Mouse (Mus musculus) Patski (cell line): ENCODE measurements around the gene Arl15. TPM values are rescaled to one million over a fixed set of nuclear protein-coding genes. Genes with fewer than 3 reads are reported as not detected.

Experiments
- ATAC-seq: fragments of 100-300 bp; one replicate; pipeline ENCODE4 v1.8.0; 2021
- CTCF ChIA-PET: fragments of 350-600 bp; sonication (Branson Sonifier 250); formaldehyde crosslinking; loops from one replicate; lab custom pipeline; 2022; ENCODE audit warnings: inconsistent platforms; lab: Charles Lee
- POLR2A ChIA-PET: fragments of 350-600 bp; sonication (Branson Sonifier 250); formaldehyde crosslinking; loops from one replicate; lab custom pipeline; 2022; ENCODE audit warnings: antibody characterized with exemption, inconsistent platforms; lab: Charles Lee
- DNase-seq: peaks from one replicate; pipeline ENCODE4 v3.0.0-alpha.2; 2011; ENCODE audit warnings: low read depth, low spot score
- H3K27me3 ChIP-seq: fragments of 371-371 bp; one replicate; pipeline ENCODE4 v1.5.1; 2021
- CTCF ChIP-seq: fragments of 100-300 bp; IDR thresholded peaks from one replicate; pipeline ENCODE4 v1.5.1; 2021
- in situ Hi-C: fragments of 300-500 bp; cut with MboI; formaldehyde crosslinking; loops from 3 replicates; pipeline ENCODE4 v1.11.1; 2018; ENCODE audit warnings: low pct_unique_long_range_greater_than_20kb, mixed read lengths
- polyA plus RNA-seq: library from polyadenylated mRNA; unstranded; gene quantifications from one replicate; pipeline ENCODE4 v1.2.3, GENCODE M21; 2021

Arl15 gene
- polyA plus RNA-seq, 1 experiment from 2014 or later: 35.2 TPM

DNA sequence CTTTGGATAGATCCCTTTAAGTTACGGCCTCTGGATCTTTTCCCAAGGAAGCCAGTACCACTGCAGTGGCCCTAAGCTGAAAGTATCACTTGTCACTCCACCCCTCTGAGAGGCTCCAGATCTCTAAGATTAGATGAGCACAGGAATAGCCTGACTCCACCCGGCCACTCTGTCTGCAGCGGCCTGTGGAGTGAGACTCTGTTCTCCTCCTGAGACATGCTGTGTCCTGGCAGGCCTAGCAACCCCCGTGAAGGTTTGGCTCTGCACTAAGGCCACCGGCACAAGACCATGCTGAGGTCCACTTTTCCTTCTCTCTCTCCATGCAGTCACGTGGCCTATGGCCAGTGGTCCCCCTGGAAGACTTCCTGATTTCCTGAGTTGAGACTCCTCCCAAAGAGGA is 200.3 kb downstream of the Arl15 start:
- no peaks in the 10 kb centered on the region for H3K27me3 ChIP-seq
- no peak for TF ChIP-seq CTCF
- DNase-seq (no peak), ATAC-seq (no peak)
- in situ Hi-C loops: no loop called here
- ChIA-PET CTCF (no interaction called here), POLR2A (interaction anchor here (0.6 to 0.7 kb wide), 2 partner anchors 243 to 295 kb away, joined by 3 to 4 read pairs; no protein-coding TSS in a partner anchor)

- no peaks in the 10 kb centered on the region for H3K27me3 ChIP-seq
- in situ Hi-C loops: no loop called here
- no peak for ATAC-seq
- no peak for DNase-seq
- POLR2A ChIA-PET: interaction anchor here (0.6 to 0.7 kb wide), 2 partner anchors 244 to 296 kb away, joined by 3 to 4 read pairs; no protein-coding TSS in a partner anchor
- no peak for TF ChIP-seq CTCF
- CTCF ChIA-PET: no interaction called here
Measured at GRCm38 (mm10) chr13:113995490-113996236, 201.4 kb downstream of the Arl15 start.

GRCm38 (mm10) chr13:113998811-113999210 is 204.5 kb downstream of the Arl15 start:
- ATAC-seq (no peak), DNase-seq (no peak)
- H3K27me3 ChIP-seq: no peaks in the 10 kb centered on the region
- POLR2A ChIA-PET: no interaction called here
- no peak for TF ChIP-seq CTCF
- in situ Hi-C loops: no loop called here
- CTCF ChIA-PET: no interaction called here

GRCm38 (mm10) chr13:114003463-114003862 is 209.2 kb downstream of the Arl15 start:
- no peak for DNase-seq
- H3K27me3 ChIP-seq: no peaks in the 10 kb centered on the region
- ChIA-PET CTCF (no interaction called here), POLR2A (no interaction called here)
- in situ Hi-C loops: no loop called here
- no peak for ATAC-seq
- TF ChIP-seq CTCF: no peak

GRCm38 (mm10) chr13:114004191-114004590 is 209.9 kb downstream of the Arl15 start:
- TF ChIP-seq CTCF: no peak
- POLR2A ChIA-PET: interaction anchor here (0.7 kb wide), 1 partner anchor 22 kb away, joined by 4 read pairs; no protein-coding TSS in a partner anchor
- in situ Hi-C loops: no loop called here
- CTCF ChIA-PET: no interaction called here
- DNase-seq: no peak
- no peaks in the 10 kb centered on the region for H3K27me3 ChIP-seq
- no peak for ATAC-seq

DNA sequence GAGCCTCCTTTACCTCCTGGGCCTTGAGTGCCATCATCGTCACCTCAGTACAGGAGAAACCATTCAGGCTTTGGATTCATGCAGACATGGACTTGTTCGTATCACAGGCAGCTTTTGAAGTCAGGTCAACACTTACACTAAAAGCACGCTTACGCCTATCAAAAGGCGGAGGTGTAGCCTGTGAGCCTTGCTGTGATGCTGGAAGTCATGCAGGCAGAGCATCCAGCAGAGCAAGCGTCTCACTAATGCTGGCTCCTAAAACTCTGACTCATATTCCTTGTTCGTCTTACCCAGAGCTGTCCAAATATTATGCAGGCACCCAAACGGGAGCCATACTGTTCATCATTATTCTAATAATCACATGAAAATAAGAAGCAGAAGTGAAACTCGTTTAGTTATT is 215.5 kb downstream of the Arl15 start:
- no peak for DNase-seq
- TF ChIP-seq CTCF: no peak
- ChIA-PET POLR2A (interaction anchor here (1.0 kb wide), 1 partner anchor 53 kb away, joined by 3 read pairs; no protein-coding TSS in a partner anchor), CTCF (no interaction called here)
- no peaks in the 10 kb centered on the region for H3K27me3 ChIP-seq
- ATAC-seq: no peak
- in situ Hi-C loops: no loop called here

GRCm38 (mm10) chr13:114010521-114010920 is 216.2 kb downstream of the Arl15 start:
- no peak for TF ChIP-seq CTCF
- ATAC-seq: no peak
- POLR2A ChIA-PET: interaction anchor here (1.0 kb wide), 1 partner anchor 53 kb away, joined by 3 read pairs; no protein-coding TSS in a partner anchor
- H3K27me3 ChIP-seq: no peaks in the 10 kb centered on the region
- CTCF ChIA-PET: no interaction called here
- DNase-seq: no peak
- in situ Hi-C loops: no loop called here

GRCm38 (mm10) chr13:114011019-114011418 is 216.7 kb downstream of the Arl15 start:
- no peaks in the 10 kb centered on the region for H3K27me3 ChIP-seq
- CTCF ChIA-PET: no interaction called here
- no peak for TF ChIP-seq CTCF
- in situ Hi-C loops: no loop called here
- POLR2A ChIA-PET: no interaction called here
- ATAC-seq (no peak), DNase-seq (no peak)

DNA sequence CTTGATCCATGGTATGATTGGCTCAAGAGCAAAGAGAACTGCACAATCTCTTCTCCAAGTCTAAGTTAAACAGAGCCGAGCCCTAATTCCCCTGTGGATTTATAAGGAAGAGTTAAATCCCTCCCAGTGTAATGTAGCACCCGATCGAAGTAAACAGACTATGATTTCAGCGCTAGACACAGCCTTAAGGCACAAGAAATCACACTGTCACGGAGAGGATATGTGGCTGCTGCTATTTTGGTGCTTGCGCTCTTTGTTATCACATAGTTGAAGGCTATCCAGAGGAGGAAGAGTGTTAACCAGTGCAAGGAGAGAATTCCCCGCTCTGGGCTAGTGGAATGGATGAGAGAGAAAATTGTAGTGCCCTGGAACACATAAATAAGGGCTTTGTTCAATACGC is 223.6 kb downstream of the Arl15 start:
- H3K27me3 ChIP-seq: no peaks in the 10 kb centered on the region
- CTCF ChIA-PET: no interaction called here
- no peak for TF ChIP-seq CTCF
- ATAC-seq (no peak), DNase-seq (no peak)
- POLR2A ChIA-PET: no interaction called here
- in situ Hi-C loops: no loop called here

- TF ChIP-seq CTCF: no peak
- in situ Hi-C loops: no loop called here
- POLR2A ChIA-PET: no interaction called here
- no peaks in the 10 kb centered on the region for H3K27me3 ChIP-seq
- CTCF ChIA-PET: interaction anchor here (0.9 kb wide), 1 partner anchor 24 kb away, joined by 3 read pairs; no protein-coding TSS in a partner anchor
- ATAC-seq: no peak
- no peak for DNase-seq
Measured at GRCm38 (mm10) chr13:114023541-114023940, 229.2 kb downstream of the Arl15 start.

DNA sequence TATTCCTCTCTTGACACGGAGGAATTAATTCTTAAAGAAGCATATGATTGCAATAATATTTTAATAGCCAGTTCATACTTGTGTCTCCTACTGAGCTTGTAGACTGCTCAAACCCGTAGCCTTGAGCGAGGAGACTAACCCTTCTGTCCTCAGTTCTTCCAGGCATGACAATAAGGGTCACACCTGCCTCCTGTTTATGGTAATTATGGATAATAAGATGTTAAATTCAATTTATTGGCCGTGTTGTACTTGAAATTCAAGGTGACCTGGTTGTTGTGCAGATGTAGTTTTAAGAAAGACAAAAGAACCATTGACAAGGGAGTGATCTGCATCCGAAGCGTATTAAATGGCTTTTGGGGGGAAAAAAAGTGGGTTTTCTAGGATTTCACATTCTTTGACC is 232.0 kb downstream of the Arl15 start:
- H3K27me3 ChIP-seq: no peaks in the 10 kb centered on the region
- TF ChIP-seq CTCF: no peak
- DNase-seq (no peak), ATAC-seq (no peak)
- ChIA-PET POLR2A (interaction anchor here (0.7 kb wide), 1 partner anchor 616 kb away, joined by 3 read pairs; no protein-coding TSS in a partner anchor), CTCF (interaction anchor here (1.3 kb wide), 1 partner anchor 12 kb away, joined by 3 read pairs; no protein-coding TSS in a partner anchor)
- in situ Hi-C loops: no loop called here
